Mouse (Mus musculus) CH12.LX (cell line): ENCODE measurements at regions not wholly inside any gene's neighbourhood (a gene's known extent, or its start where the extent isn't known, plus 50 kb on each side); places are given as distances from the start of the nearest gene placed in this dataset.

Source experiments
- CTCF ChIP-seq, 2 experiments: IDR thresholded peaks in 1 of 2; conservative IDR thresholded peaks in 1 of 2; 2 replicates each; pipeline ENCODE4 v1.5.1; 2011 to 2012; ENCODE audit warnings: low read depth in 2 of 2, low read length in 2 of 2, improper control_type of control experiment in 1 of 2, inconsistent platforms in 1 of 2, mild to moderate bottlenecking in 1 of 2, moderate library complexity in 1 of 2
- E2F4 ChIP-seq: IDR thresholded peaks from 2 replicates; pipeline ENCODE4 v1.6.1; 2011; ENCODE audit warnings: low read depth, low read length, improper control_type of control experiment; ENCODE audit not compliant: insufficient replicate concordance
- ETS1 ChIP-seq: conservative IDR thresholded peaks from 2 replicates; pipeline ENCODE4 v1.6.1; 2012; ENCODE audit warnings: low read depth, mild to moderate bottlenecking, inconsistent platforms, low read length, improper control_type of control experiment, moderate library complexity
- JUN ChIP-seq: IDR thresholded peaks from 2 replicates; pipeline ENCODE4 v1.6.1; 2011; ENCODE audit warnings: low read depth, mild to moderate bottlenecking, low read length, improper control_type of control experiment, moderate library complexity; ENCODE audit not compliant: insufficient read depth
- MAX ChIP-seq: IDR thresholded peaks from 2 replicates; pipeline ENCODE4 v1.6.1; 2011; ENCODE audit warnings: low read length, improper control_type of control experiment
- POLR2A ChIP-seq: IDR thresholded peaks from 2 replicates; pipeline ENCODE4 v1.6.1; 2011; ENCODE audit warnings: low read depth, mild to moderate bottlenecking, improper control_type of control experiment, low read length
- RAD21 ChIP-seq: IDR thresholded peaks from 2 replicates; pipeline ENCODE4 v1.6.1; 2011; ENCODE audit warnings: low read depth, mild to moderate bottlenecking, low read length, improper control_type of control experiment, moderate library complexity
- USF2 ChIP-seq: conservative IDR thresholded peaks from 2 replicates; pipeline ENCODE4 v1.6.1; 2011; ENCODE audit warnings: low read depth, low read length, improper control_type of control experiment
- ZMIZ1 ChIP-seq: IDR thresholded peaks from 2 replicates; pipeline ENCODE4 v1.6.1; 2012; ENCODE audit warnings: low read depth, mild to moderate bottlenecking, inconsistent platforms, low read length, improper control_type of control experiment
- ZNF384 ChIP-seq: IDR thresholded peaks from 2 replicates; pipeline ENCODE4 v1.6.1; 2012; ENCODE audit warnings: low read depth, low read length, improper control_type of control experiment, inconsistent platforms

DNA sequence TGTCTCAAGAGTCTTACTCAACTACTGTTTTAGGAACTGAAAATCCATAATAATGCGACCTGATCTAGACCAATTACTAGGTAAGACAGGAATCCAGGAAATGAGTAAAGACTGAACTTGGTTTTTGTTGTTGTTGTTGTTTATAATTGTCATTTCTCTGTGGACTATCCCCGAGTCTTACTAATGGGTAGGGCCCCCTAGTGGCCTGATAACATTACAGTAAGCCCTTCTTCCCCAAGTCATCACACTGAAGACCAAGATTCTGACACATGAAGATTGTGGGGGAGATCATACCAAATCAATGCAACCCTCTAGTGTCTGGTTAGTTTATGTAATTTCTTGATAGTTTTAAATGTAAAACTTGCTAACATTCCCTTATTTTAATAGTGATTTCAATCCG, 95.2 kb upstream of the Nek7 start:
- TF ChIP-seq CTCF (conservative IDR thresholded peaks at IDR 0.05 in 1 of 2, IDR thresholded peaks at IDR 0.05 in 1 of 2; ENCODE audit: low read depth in 2 of 2, low read length in 2 of 2) (peak in 1 of 2 experiments; percentile 65; a peak in 3 of 4 replicates), ETS1 (no peak), ZMIZ1 (no peak), POLR2A (no peak), JUN (no peak), ZNF384 (no peak), E2F4 (no peak), RAD21 (peak; percentile 41), USF2 (no peak), MAX (no peak)
